Mouse (Mus musculus) activated CD4-positive, CD25-positive, alpha-beta regulatory T cell, adult 9 weeks (primary cell): ENCODE results near the gene Il20rb. TPM values are rescaled to one million over a fixed set of nuclear protein-coding genes. Genes with fewer than 3 reads are reported as not detected.

Experiments
- polyA plus RNA-seq: library from polyadenylated mRNA; unstranded; fragments of 100-300 nt; shearing (Covaris generic); gene quantifications from one replicate; pipeline ENCODE4 v1.2.1, GENCODE M21; 2017

Il20rb gene
- 1.7 TPM for polyA plus RNA-seq

GRCm38 (mm10) chr9:100486431-100486830 lies at the start of gene Il20rb:
Il20rb (minus strand) TSS chr9:100486788.

Other genes starting within 250 kb of the Il20rb start
- gene Nck1, start 59.3 kb upstream of the Il20rb start, polyA plus RNA-seq, result 115 TPM
- 0.17 TPM for gene Slc35g2, start 84.3 kb upstream of the Il20rb start, polyA plus RNA-seq
- gene Stag1, start 111.0 kb upstream of the Il20rb start, polyA plus RNA-seq, result 128 TPM